In the genomic region with DNA sequence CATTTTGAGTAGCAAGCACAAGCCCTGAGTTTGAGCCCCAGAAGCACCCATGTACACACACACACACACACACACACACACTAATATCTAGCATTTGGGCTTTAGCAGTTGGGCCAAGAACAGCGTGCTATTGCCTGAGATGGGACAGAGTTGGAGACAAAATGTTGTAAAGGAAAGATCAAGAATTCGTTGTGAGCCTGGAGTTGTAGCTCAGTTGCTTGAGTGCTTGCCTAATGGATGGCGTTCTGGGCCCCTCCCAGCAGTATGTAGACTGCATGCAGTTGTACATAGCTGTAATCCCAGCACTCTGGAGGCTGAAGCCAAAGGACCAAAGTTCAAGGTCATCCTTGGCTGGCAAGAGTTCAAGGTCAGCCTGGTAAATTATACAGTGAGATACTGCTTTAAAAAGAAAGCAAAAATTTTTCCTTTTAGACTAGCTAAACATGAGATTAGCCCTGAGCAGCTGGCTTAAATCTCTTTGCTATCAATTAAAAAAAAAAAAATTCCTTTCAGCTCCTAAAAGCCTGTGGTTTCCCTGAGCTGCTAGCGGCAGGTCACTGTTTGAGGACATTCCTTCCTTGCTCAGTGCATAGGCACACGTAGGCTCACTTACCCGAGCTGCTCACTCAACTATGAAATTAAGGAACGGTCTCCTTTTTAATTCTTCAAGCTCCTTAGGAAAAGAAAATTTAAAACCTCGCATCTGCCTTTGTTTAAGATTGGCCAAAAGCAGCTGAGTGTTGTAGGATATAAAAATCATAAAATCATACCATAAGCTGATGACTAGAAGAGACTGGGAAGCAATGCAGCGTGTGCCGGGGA, we compare ENCODE assay signal across 8 mouse cellular contexts.
A peak's percentile ranks its signal among the peaks of the same experiment; 100 is the strongest.
DNase-seq lines count a peak whose midpoint lies in the region; ATAC-seq lines count a peak whose summit lies in the region.

No protein-coding gene starts in this region.

- no peaks in the 10 kb centered on the region for H3K27me3 ChIP-seq in liver, embryonic 15.5 days
- H3K27me3 ChIP-seq in liver, embryonic 12.5 days (replicated peaks) = 0 out of 2 replicates have a peak, but pooled peaks cover under 1% of the 10 kb centered on the region
- no peaks in the 10 kb centered on the region for H3K27me3 ChIP-seq in forebrain, embryonic 16.5 days (replicated peaks; ENCODE audit: control insufficient read depth, insufficient read depth, low read length)
- H3K27me3 ChIP-seq in stomach, embryonic 14.5 days (ENCODE audit: control insufficient read depth, insufficient read depth, low read length) = no peaks in the 10 kb centered on the region

- H3K36me3 ChIP-seq in liver, embryonic 15.5 days (replicated peaks) = no peaks in the 10 kb centered on the region
- no peaks in the 10 kb centered on the region for H3K36me3 ChIP-seq in liver, embryonic 12.5 days
- H3K36me3 ChIP-seq in forebrain, embryonic 16.5 days (ENCODE audit: control insufficient read depth, insufficient read depth) = no peaks in the 10 kb centered on the region
- H3K36me3 ChIP-seq in stomach, embryonic 14.5 days (ENCODE audit: control insufficient read depth, insufficient read depth, low read length) = no peaks in the 10 kb centered on the region

- no peak overlapping the region for H3K9ac ChIP-seq in liver, embryonic 15.5 days
- H3K9ac ChIP-seq in liver, embryonic 12.5 days = no peak overlapping the region
- H3K9ac ChIP-seq in forebrain, embryonic 16.5 days (replicated peaks; ENCODE audit: low read depth, low read length) = no peak overlapping the region
- H3K9ac ChIP-seq in stomach, embryonic 14.5 days (replicated peaks; ENCODE audit: low read depth, low read length) = no peak overlapping the region

- H3K27ac ChIP-seq in liver, embryonic 15.5 days (replicated peaks) = peak overlapping the region; percentile 29; the same call in 1 of the 2 replicates
- no peak overlapping the region for H3K27ac ChIP-seq in liver, embryonic 12.5 days
- 0 out of 2 replicates have a peak overlapping the region, but pooled peaks have one; percentile 12 for H3K27ac ChIP-seq in forebrain, embryonic 16.5 days (ENCODE audit: low read length)
- H3K27ac ChIP-seq in stomach, embryonic 14.5 days (ENCODE audit: low read length) = peak overlapping the region; percentile 55; the same call in 1 of the 2 replicates

- ATAC-seq in liver, embryonic 15.5 days (ENCODE audit: insufficient read depth) = no peak
- ATAC-seq in liver, embryonic 12.5 days = no peak
- ATAC-seq in forebrain, embryonic 16.5 days = no peak
- 0 out of 2 replicates have a peak, but pooled peaks have one; percentile 17 for ATAC-seq in stomach, embryonic 14.5 days (ENCODE audit: insufficient number of reproducible peaks, insufficient read depth, low FRiP score, low read depth)

- H3K4me3 ChIP-seq in liver, embryonic 15.5 days (replicated peaks) = no peak overlapping the region
- no peak overlapping the region for H3K4me3 ChIP-seq in liver, embryonic 12.5 days
- no peak overlapping the region for H3K4me3 ChIP-seq in forebrain, embryonic 16.5 days (replicated peaks; ENCODE audit: low read length)
- no peak overlapping the region for H3K4me3 ChIP-seq in stomach, embryonic 14.5 days (ENCODE audit: low read depth, low read length)

- H3K4me1 ChIP-seq in liver, embryonic 15.5 days (replicated peaks) = peaks cover 14% of the 10 kb centered on the region
- peaks cover 29% of the 10 kb centered on the region for H3K4me1 ChIP-seq in liver, embryonic 12.5 days
- H3K4me1 ChIP-seq in forebrain, embryonic 16.5 days (replicated peaks; ENCODE audit: control insufficient read depth, insufficient read depth, low read length) = peaks cover 39% of the 10 kb centered on the region
- H3K4me1 ChIP-seq in stomach, embryonic 14.5 days (ENCODE audit: control insufficient read depth, insufficient read depth, low read length) = peaks cover 50% of the 10 kb centered on the region

- DNase-seq in kidney, postnatal 14 days = peak; percentile 71
- DNase-seq in embryo, embryonic 11 days = no peak
- DNase-seq in spleen, postnatal 14 days (ENCODE audit: low spot score in 2 of 2) = no peak
- no peak for DNase-seq in embryo, embryonic 10 days (ENCODE audit: low spot score)

- no peak overlapping the region for H3K4me2 ChIP-seq in liver, embryonic 15.5 days
- H3K4me2 ChIP-seq in liver, embryonic 12.5 days = no peak overlapping the region
- peak overlapping the region; percentile 18 for H3K4me2 ChIP-seq in forebrain, embryonic 16.5 days (ENCODE audit: low read length)
- H3K4me2 ChIP-seq in stomach, embryonic 14.5 days (replicated peaks; ENCODE audit: low read depth, low read length) = peak overlapping the region; percentile 19

- no peaks in the 10 kb centered on the region for H3K9me3 ChIP-seq in liver, embryonic 15.5 days (replicated peaks)
- H3K9me3 ChIP-seq in liver, embryonic 12.5 days (replicated peaks) = no peaks in the 10 kb centered on the region
- H3K9me3 ChIP-seq in forebrain, embryonic 16.5 days (ENCODE audit: control insufficient read depth, low read length) = no peaks in the 10 kb centered on the region
- H3K9me3 ChIP-seq in stomach, embryonic 14.5 days (ENCODE audit: control insufficient read depth, low read depth, low read length) = no peaks in the 10 kb centered on the region

- WGBS in liver, embryonic 15.5 days (ENCODE audit: insufficient replicate concordance) = 63% methylated on average over 10 of the region's 10 CpGs
- 68% methylated on average over 10 of the region's 10 CpGs for WGBS in liver, embryonic 12.5 days (ENCODE audit: insufficient replicate concordance)
- WGBS in forebrain, embryonic 16.5 days = 32% methylated on average over 10 of the region's 10 CpGs
- 26% methylated on average over 10 of the region's 10 CpGs for WGBS in stomach, embryonic 14.5 days

Comparison
In these comparisons a context has a peak if more than half of its experiments do, and no peak if none do; other contexts are left out.
1. H3K4me2 ChIP-seq: peak in forebrain, embryonic 16.5 days (single experiment) and stomach, embryonic 14.5 days (single experiment); none in liver, embryonic 15.5 days (single experiment) and liver, embryonic 12.5 days (single experiment).